Mouse (Mus musculus): ENCODE measurements around the gene Srcin1.

Gene Srcin1

DNA sequence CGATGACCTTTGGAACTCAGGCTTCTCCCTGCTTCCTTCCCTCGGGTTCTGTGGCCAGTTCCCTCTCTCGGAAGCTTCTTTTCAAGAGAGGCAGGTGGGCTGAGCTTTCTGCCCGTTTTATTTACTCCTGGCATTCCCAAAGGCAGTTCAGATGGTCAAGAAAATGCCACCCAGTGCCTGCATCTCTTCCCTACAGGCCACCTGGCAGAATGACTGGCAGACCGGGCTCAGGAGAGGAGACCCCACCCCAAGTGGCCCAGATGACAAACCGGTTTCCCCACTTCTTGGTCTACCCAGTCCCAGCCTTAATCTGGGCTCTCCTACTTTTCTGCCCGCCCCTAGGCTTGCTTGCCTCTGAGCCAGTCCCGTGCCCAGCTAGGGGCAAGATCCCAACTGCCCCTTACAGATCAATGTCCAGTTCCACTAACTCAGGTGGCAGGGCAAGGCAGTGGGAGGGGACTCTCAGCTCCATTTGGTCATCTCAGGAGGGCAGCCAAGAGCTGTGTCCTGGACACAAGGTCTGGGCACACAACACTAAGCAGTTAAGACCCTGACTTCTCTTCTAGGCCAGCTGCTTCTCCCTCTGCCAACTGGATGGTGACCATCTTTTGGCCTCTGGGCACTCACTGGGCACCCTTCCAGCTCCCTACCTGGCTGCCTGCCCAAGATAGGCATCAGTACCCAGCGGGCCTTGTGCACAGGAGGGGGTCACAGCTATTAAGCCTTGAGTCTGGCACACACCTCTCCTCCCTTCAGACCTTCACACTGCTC, at the start of gene Srcin1:
TSS of gene Srcin1 (minus strand) at position 51 of the 771 bp plus-strand sequence.
- DNase-seq (ENCODE audit: low read depth), result no peak

GRCm38 (mm10) chr11:97625551-97625950, 49.6 kb upstream of the Srcin1 start:
- DNase-seq (ENCODE audit: low read depth), result no peak

GRCm38 (mm10) chr11:97623166-97623565, 47.2 kb upstream of the Srcin1 start:
- no peak for DNase-seq (ENCODE audit: low read depth)

DNA sequence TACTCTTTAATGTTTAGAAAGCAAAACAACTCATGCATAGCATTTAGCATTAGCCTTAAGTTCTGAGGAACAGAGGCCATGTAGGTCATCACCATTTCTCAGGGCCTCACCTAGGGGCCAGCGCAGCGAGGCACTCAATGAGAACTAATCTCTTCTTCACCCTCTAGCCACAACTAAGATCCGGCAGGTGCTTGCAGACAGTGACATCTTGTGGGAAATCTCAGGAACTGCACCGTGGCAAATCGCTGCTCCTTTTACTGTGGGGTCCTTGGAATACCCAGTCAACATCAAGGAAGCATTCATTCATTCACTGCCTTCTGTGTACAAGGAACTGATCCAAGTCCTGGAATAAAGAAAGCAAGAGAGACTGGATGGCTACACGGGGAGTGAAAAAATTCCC, 46.5 kb upstream of the Srcin1 start:
- DNase-seq (ENCODE audit: low read depth), result peak; percentile 84

GRCm38 (mm10) chr11:97619391-97619795, 43.4 kb upstream of the Srcin1 start:
- DNase-seq (ENCODE audit: low read depth), result no peak

- DNase-seq (ENCODE audit: low read depth), result no peak
Measured at GRCm38 (mm10) chr11:97618368-97618767, 42.4 kb upstream of the Srcin1 start.

DNA sequence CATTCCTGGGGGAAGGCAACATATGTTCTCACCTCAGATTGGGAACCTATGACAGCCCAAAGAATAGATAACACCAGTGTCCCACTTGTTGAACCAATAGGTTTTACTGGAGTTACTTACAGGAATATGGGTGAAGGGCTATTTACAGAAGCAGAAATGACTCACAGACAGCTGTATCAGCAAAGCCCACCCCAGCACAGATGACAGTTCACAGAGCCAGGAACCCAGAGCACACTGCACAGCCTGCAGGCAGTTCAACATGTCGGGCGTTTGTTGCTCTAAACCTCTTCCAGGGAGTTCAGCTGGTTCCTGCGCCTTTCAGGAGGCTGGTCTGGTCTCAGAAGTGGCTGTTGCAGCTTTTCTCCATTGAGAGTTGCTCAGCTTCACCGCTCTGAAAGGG, 39.3 kb upstream of the Srcin1 start:
- DNase-seq (ENCODE audit: low read depth), result no peak

DNA sequence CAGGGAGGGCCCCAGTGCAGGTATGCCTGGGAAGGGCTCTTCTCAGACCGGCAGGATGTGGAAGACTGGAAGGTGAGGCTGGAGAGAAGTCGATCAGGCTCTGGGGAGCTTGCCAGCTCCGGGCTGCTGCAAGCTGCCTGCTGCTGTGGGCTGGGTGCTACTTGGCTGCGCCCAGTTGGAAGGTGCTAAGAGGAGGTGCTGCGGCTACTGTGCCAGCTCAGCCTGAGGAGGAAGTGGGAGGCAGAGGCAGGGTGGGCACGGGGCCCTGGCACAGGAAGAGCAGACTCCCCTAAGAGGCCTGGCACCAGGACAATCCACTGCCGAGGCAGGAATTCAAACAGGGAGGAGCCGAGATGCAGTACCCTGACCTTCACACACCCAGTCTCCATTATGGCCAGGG, 35.1 kb upstream of the Srcin1 start:
- no peak for DNase-seq (ENCODE audit: low read depth)

DNA sequence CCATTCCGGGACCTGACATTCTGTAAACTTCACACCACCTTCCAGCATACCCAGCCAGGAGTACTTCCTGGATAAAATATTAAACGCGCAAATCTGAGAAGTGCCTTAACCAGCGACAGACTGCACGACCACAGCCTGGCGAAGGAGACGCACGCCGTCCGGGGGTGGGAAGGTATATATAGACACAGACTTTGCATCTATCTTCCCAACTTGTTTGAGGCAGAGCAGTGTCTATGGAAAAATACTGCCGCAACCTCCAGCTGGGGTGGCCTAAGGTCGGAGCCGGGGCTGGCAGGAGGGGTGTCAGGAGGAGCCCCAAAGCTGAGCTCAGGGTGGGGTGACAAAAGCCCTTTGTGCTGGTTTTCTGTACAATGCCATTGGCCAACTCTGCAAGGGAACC, 33.8 kb upstream of the Srcin1 start:
- DNase-seq (ENCODE audit: low read depth), result no peak

DNA sequence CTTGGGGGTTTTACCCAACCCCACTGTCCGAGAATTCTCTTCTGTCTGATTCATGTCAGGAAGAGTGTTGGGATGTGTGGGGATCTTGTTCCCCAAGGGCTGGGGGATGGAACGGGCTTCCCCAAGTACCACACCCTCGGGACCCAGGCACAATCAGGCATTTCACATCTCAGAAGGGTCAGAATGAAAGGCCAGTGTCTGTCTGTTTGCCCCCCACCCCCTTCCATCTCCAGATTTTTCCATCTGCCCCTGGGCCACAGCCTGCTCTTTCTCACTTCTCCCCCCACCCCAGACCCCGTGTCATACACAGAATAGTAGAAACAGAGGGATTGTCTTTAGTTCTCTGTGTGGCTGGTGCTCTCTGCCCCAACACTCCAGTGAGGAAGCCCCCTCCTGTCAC, 32.9 kb upstream of the Srcin1 start:
- DNase-seq (ENCODE audit: low read depth), result no peak

DNA sequence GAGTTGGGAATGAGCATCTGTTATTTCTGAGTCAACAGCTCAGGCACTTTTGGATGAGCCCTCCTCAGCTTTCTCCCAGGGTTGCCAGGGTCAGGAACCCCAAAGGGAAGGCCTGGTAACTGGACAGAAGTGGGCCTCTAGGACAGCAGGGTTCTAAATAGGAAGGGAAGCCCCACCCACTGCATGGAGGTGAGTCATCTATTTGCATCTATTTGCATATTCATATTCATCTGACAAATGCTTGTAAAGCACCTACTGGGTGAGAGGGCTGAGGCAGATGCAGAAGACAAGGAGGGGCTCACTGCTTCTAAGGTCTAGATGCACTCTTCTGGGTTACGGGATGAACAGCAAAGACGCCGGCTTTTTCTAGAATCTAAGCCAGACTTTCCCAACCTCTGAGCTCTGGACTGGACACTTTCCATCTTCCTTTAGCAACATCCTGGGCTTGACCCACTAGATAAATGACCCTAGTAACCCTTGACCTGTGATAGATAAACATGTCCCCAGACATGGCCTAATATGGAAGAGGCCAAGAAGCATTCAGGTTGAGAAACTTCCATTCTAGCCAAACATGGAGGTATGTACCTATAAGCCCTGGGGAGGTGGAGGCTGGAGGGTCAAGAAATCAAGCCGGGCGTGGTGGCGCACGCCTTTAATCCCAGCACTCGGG, 31.2 kb upstream of the Srcin1 start:
- DNase-seq (ENCODE audit: low read depth), result no peak

DNA sequence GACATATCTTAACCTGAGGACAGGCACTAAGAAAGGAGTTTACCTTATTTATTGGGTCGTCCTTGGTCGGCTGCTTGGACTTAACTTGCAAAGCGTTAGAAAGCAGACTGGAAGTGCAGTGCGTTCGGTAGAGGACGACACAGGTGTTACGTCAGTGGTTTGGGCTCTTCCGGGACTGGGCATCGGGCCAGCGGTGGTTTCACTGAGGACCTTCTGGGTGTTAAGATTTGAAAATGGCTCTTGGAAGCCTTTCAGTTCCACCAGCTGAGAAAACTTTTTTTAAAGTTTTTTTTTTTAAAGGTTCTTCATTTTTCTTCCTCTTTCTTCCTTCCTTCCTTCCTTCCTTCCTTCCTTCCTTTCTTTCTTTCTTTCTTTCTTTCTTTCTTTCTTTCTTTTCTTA, 27.9 kb upstream of the Srcin1 start:
- no peak for DNase-seq (ENCODE audit: low read depth)

- no peak for DNase-seq (ENCODE audit: low read depth)
Measured at GRCm38 (mm10) chr11:97602223-97602622, 26.2 kb upstream of the Srcin1 start.

DNA sequence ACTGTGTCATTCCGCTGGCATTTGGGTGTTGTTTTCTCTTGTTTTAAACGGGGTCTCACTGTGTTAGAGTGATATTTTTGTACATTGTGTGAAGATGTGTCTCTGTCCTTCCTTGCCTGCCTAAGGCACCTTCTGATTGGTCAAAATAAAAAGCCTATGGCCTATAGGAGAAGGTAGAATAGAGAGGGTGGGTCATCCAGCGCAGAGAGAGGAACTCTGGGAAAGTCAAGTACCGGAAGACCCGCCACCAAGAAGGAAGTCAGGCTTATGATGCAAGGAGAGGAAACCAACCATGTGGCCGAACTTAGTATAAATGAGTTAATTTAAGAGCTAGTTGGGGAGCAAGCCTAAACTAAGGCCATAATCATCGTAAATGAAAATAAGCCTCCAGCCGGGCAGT, 23.1 kb upstream of the Srcin1 start:
- no peak for DNase-seq (ENCODE audit: low read depth)

GRCm38 (mm10) chr11:97597945-97598691, 22.1 kb upstream of the Srcin1 start:
- DNase-seq (ENCODE audit: low read depth), result no peak

GRCm38 (mm10) chr11:97594136-97594535, 18.1 kb upstream of the Srcin1 start:
- DNase-seq (ENCODE audit: low read depth), result no peak

GRCm38 (mm10) chr11:97591910-97592309, 15.9 kb upstream of the Srcin1 start:
- DNase-seq (ENCODE audit: low read depth), result no peak

DNA sequence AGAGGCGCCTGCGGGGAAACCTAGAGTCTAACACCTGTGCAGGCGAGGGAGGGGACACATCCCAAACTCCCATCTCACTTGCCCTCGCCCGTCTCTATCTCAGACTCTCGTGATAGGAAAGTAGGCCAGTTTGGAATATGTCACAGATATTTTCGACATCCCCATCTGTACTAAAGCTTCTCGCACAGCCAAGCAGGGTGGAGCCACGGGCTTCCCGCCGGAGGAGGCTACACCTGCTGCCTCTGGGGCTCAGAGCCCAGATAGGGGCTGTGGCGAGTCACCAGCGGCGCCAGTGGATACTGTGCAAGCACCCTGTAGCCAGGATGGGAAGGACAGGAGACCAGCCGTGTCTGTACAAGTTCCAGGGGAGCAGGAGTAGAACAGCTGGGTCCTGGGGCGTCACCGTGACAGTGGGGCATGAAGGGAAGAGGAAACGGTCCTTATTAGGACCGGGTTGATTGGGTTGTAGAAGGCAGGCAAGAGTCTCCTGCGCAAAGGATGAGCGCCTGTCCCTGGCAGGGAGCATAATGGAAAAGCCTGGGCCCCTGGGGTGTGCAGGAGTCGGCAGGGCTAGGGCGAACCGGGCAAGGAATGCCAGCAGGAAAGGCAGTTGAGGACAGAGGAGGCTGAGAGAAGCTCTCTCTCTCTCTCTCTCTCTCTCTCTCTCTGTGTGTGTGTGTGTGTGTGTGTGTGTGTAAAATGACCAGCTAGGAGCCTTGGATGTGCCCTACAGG, 14.4 kb upstream of the Srcin1 start:
- DNase-seq (ENCODE audit: low read depth), result no peak

DNA sequence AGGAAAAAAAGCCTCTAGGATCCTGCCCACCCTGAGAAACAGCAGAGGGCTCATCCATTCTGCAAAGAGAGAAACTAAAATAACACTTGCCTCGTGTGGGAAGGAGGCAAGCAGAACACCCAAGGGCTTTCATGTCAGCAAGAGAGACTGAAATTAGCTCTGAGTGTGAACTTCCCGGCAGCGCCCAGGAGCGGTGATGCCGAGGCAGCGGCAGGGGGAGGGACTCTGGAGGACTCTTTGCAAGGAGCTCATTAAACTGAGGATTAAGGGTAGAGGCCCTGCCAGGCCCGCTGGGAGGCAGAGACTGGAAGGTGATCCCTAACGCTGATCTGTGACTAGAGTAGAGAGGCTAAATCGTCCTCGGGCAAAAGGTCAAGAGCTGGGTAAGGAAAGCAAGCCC, 13.2 kb upstream of the Srcin1 start:
- DNase-seq (ENCODE audit: low read depth), result no peak

- DNase-seq (ENCODE audit: low read depth), result no peak
Measured at GRCm38 (mm10) chr11:97585932-97586331, 9.9 kb upstream of the Srcin1 start.

DNA sequence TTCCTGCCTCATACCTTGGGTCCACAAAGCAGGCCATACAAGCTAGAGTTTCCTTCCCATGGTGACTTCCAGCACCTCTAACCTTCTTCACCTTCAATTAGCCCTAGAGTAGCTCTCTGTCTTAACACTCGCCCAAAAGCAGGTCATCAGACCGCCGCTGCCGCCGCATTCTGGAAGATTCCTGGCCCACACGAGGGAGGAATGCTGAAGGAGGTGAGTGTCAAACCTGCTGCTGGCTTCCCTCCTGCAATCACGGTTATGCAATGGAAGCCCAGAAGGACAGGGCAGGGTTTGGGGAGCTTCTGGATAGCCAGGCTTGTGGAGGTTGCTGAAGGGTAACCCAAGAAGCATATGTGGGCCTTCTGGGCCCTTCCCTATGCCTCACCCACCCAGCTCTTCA, 8.5 kb upstream of the Srcin1 start:
- no peak for DNase-seq (ENCODE audit: low read depth)

GRCm38 (mm10) chr11:97579088-97579857, 3.3 kb upstream of the Srcin1 start:
- no peak for DNase-seq (ENCODE audit: low read depth)
